Mouse (Mus musculus) lung, adult 2 months (tissue): ENCODE data around the gene Smarcc1.

Source experiments
- CTCF ChIP-seq: fragments of 200-500 bp; IDR thresholded peaks from 2 replicates; pipeline ENCODE4 v1.5.1; 2011; ENCODE audit warnings: mild to moderate bottlenecking, low read length, control low read depth; ENCODE audit not compliant: insufficient read depth
- POLR2A ChIP-seq: fragments of 200-500 bp; IDR thresholded peaks from 2 replicates; pipeline ENCODE4 v1.6.1; 2011; ENCODE audit warnings: low read depth, mild to moderate bottlenecking, control low read depth, low read length, borderline replicate concordance; ENCODE audit errors: extremely low read depth

DNA sequence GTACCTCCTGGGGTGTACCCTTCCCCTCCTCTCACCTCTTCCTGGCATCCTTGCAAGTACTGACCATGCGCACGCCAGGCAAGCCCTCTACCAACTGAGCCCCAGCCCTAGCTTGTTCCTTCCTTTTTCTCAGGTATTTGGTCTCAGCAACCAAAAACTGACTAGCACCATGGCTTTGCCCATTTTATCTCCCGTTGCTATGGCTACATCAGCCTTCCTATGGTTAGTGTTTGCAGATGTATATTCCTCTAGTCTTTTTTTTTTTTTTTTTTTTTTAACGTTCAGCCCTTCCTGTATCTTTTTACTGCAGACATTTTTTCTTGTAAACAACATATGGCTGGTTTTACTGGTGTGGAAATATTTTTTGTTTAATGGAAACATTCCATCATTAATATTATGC lies 156.0 kb downstream of the Smarcc1 start:
- no peak for TF ChIP-seq POLR2A
- TF ChIP-seq CTCF = no peak
